Mouse (Mus musculus) limb, embryonic 12.5 days (tissue): ENCODE results near the gene Slc12a3. TPM values are rescaled to one million over a fixed set of nuclear protein-coding genes. Genes with fewer than 3 reads are reported as not detected.

Source experiments
- ATAC-seq: fragments of 200-750 bp; cut with Nextera tagmentation; 2 replicates; pipeline ENCODE4 v1.8.0; 2017; ENCODE audit warnings: low read depth, moderate TSS enrichment; ENCODE audit not compliant: insufficient number of reproducible peaks, insufficient read depth, low FRiP score, low TSS enrichment
- H3K27ac ChIP-seq: fragments of 300-500 bp; sonication (generic); 2 replicates; pipeline ENCODE4 v1.5.1; 2016; ENCODE audit warnings: mild to moderate bottlenecking, moderate library complexity
- H3K27me3 ChIP-seq: fragments of 300-500 bp; sonication (generic); 2 replicates; pipeline ENCODE4 v1.6.1; 2016; ENCODE audit warnings: mild to moderate bottlenecking, moderate library complexity
- H3K36me3 ChIP-seq: fragments of 300-500 bp; sonication (generic); 2 replicates; pipeline ENCODE4 v1.6.1; 2016; ENCODE audit warnings: mild to moderate bottlenecking, moderate library complexity
- H3K4me1 ChIP-seq: fragments of 300-500 bp; sonication (generic); replicated peaks from 2 replicates; pipeline ENCODE4 v1.6.1; 2016
- H3K4me2 ChIP-seq: fragments of 300-500 bp; sonication (generic); 2 replicates; pipeline ENCODE4 v1.6.1; 2016; ENCODE audit warnings: mild to moderate bottlenecking, moderate library complexity
- H3K4me3 ChIP-seq: fragments of 300-500 bp; sonication (generic); replicated peaks from 2 replicates; pipeline ENCODE4 v1.5.1; 2016; ENCODE audit warnings: mild to moderate bottlenecking
- H3K9ac ChIP-seq: fragments of 300-500 bp; sonication (generic); replicated peaks from 2 replicates; pipeline ENCODE4 v1.6.1; 2016; ENCODE audit warnings: mild to moderate bottlenecking, moderate library complexity
- H3K9me3 ChIP-seq: fragments of 300-500 bp; sonication (generic); 2 replicates; pipeline ENCODE4 v1.6.1; 2016; ENCODE audit warnings: mild to moderate bottlenecking, moderate library complexity
- WGBS: fragments of 180-500 bp; shearing (Covaris S2); methylation state at CpG from one replicate; pipeline ENCODE4 v1.1.7; 2016; 5-methylcytosine and 5-hydroxymethylcytosine counted together
- polyA plus RNA-seq: library from polyadenylated mRNA; unstranded; fragments of >200 nt; fragmentation: Nextera tagmentation; extraction: Ambion mirVana; gene quantifications from 2 replicates; pipeline ENCODE4 v1.2.1, GENCODE M21; 2016

The Slc12a3 gene
- not detected in 2 replicates for polyA plus RNA-seq

- ATAC-seq: no peak
- Histone ChIP-seq H3K27me3 (peaks cover 24% of the 10 kb centered on the region), H3K9me3 (no peaks in the 10 kb centered on the region), H3K36me3 (no peaks in the 10 kb centered on the region), H3K9ac (no peak within 1 kb of the TSS), H3K4me1 (no peaks in the 10 kb centered on the region), H3K4me3 (no peak within 1 kb of the TSS), H3K27ac (no peak within 1 kb of the TSS), H3K4me2 (no peak within 1 kb of the TSS)
- 79% methylated on average over 21 of the region's 21 CpGs for WGBS
These were observed at the start of gene Slc12a3 for GRCm38 (mm10) chr8:94328932-94329728. Gene Slc12a3, plus strand, starts transcription at chr8:94329201.

GRCm38 (mm10) chr8:94280001-94280613, 48.9 kb upstream of the Slc12a3 start:
- WGBS: 87% methylated on average over 5 of the region's 5 CpGs
- no peak for ATAC-seq

GRCm38 (mm10) chr8:94282453-94282985, 46.5 kb upstream of the Slc12a3 start:
- no peaks in the 10 kb centered on the region; the same call in 1 of the 2 replicates for H3K4me1 ChIP-seq

More at GRCm38 (mm10) chr8:94280001-94280613, 48.9 kb upstream of the Slc12a3 start:
- Histone ChIP-seq H3K4me3 (no peak overlapping the region), H3K27ac (no peak overlapping the region), H3K4me2 (no peak overlapping the region), H3K27me3 (no peaks in the 10 kb centered on the region), H3K36me3 (0 out of 2 replicates have a peak, but pooled peaks cover 3% of the 10 kb centered on the region), H3K9me3 (no peaks in the 10 kb centered on the region), H3K4me1 (no peaks in the 10 kb centered on the region; the same call in 1 of the 2 replicates), H3K9ac (no peak overlapping the region)

GRCm38 (mm10) chr8:94284204-94284603, 44.8 kb upstream of the Slc12a3 start:
- WGBS: 91% methylated on average over 7 of the region's 7 CpGs
- no peak overlapping the region for H3K9ac ChIP-seq
- H3K9me3 ChIP-seq: no peaks in the 10 kb centered on the region
- H3K4me1 ChIP-seq: no peaks in the 10 kb centered on the region; the same call in 1 of the 2 replicates
- ATAC-seq: no peak
- H3K4me3 ChIP-seq: no peak overlapping the region
- H3K36me3 ChIP-seq: 0 out of 2 replicates have a peak, but pooled peaks cover 3% of the 10 kb centered on the region
- no peaks in the 10 kb centered on the region for H3K27me3 ChIP-seq
- no peak overlapping the region for H3K27ac ChIP-seq
- no peak overlapping the region for H3K4me2 ChIP-seq

More at GRCm38 (mm10) chr8:94282453-94282985, 46.5 kb upstream of the Slc12a3 start:
- Histone ChIP-seq H3K4me2 (no peak overlapping the region), H3K9ac (no peak overlapping the region), H3K27ac (no peak overlapping the region), H3K4me3 (no peak overlapping the region), H3K27me3 (no peaks in the 10 kb centered on the region), H3K9me3 (no peaks in the 10 kb centered on the region), H3K36me3 (0 out of 2 replicates have a peak, but pooled peaks cover 3% of the 10 kb centered on the region)
- WGBS: 90% methylated on average over 3 of the region's 3 CpGs
- no peak for ATAC-seq

DNA sequence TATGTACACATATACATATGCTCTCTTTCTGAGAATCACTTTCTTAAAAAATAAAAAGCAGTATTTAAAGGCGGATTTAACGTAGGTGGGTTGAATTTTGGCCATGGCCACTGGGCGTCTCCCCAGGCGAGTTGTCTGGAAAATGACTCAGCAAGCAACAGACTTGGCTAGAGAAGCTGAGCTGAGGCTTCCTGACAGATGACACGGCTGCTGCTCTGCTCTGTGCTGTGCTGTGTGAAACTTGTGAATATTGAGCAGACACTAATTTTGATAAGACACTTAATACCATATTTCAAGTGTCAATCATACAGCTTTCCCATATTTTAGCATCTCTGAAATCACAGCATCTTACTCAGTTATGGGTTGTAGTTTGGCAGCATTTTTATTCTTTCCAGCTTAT, 38.4 kb upstream of the Slc12a3 start:
- H3K27me3 ChIP-seq: no peaks in the 10 kb centered on the region
- no peak overlapping the region for H3K4me3 ChIP-seq
- no peak overlapping the region for H3K27ac ChIP-seq
- no peak overlapping the region for H3K9ac ChIP-seq
- ATAC-seq: no peak
- H3K36me3 ChIP-seq: peaks cover 18% of the 10 kb centered on the region
- no peak overlapping the region for H3K4me2 ChIP-seq
- H3K9me3 ChIP-seq: no peaks in the 10 kb centered on the region
- no peaks in the 10 kb centered on the region; the same call in 1 of the 2 replicates for H3K4me1 ChIP-seq
- 89% methylated on average over 5 of the region's 5 CpGs for WGBS

DNA sequence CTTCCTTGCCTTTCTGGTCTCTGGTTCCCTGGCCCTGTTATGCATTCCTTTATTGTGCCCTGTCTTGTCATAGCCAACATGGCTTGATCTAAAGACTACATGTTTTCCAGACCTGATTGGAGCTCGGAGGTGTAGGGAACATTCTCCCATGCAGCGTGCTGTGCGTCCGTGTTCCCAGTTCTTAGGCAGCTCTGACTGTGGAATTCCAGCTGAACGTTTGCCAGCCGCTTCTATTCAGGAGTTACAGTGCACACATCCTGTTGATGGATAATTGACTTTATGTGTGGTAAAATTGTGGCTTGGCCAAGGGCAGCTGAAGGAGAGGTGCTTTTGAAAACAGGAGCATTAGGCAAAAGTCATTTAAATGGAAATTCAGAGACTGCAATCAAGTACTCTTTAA, 36.9 kb upstream of the Slc12a3 start:
- no peak for ATAC-seq

DNA sequence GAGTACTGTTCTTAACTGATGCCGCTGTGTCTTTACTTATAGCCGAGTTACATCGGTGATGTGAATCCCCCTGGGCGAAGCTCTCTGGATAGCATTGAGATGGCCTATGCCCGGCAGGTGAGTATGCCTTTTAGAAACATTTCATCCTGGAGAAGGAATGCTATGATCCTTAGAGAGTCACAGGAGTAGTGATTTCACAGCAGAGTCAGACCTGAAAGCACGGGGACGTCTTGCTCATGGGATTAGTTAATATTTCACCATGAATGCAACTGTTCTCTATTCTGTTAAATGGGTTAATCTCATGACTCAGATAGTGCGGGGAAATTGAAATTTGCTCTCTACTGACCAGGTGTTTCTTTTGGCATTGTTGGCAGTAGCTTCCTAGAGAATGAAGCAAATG, 36.4 kb upstream of the Slc12a3 start:
- WGBS: 94% methylated on average over 8 of the region's 8 CpGs

More for the DNA sequence above, 36.9 kb upstream of the Slc12a3 start:
- Histone ChIP-seq H3K4me3 (no peak overlapping the region), H3K36me3 (peaks cover 19% of the 10 kb centered on the region), H3K9me3 (no peaks in the 10 kb centered on the region), H3K4me1 (no peaks in the 10 kb centered on the region; the same call in 1 of the 2 replicates), H3K27ac (no peak overlapping the region), H3K9ac (no peak overlapping the region), H3K27me3 (no peaks in the 10 kb centered on the region), H3K4me2 (no peak overlapping the region)
- WGBS: 73% methylated on average over 6 of the region's 6 CpGs

GRCm38 (mm10) chr8:94295687-94296086, 33.3 kb upstream of the Slc12a3 start:
- WGBS: 86% methylated on average over 6 of the region's 6 CpGs
- no peak overlapping the region for H3K27ac ChIP-seq
- H3K4me1 ChIP-seq: no peaks in the 10 kb centered on the region; the same call in 1 of the 2 replicates
- ATAC-seq: no peak
- no peak overlapping the region for H3K4me3 ChIP-seq
- no peak overlapping the region for H3K9ac ChIP-seq
- H3K4me2 ChIP-seq: no peak overlapping the region
- H3K9me3 ChIP-seq: no peaks in the 10 kb centered on the region
- H3K27me3 ChIP-seq: no peaks in the 10 kb centered on the region
- H3K36me3 ChIP-seq: peaks cover 24% of the 10 kb centered on the region

More for the DNA sequence above, 36.4 kb upstream of the Slc12a3 start:
- Histone ChIP-seq H3K4me2 (no peak overlapping the region), H3K9me3 (no peaks in the 10 kb centered on the region), H3K4me1 (no peaks in the 10 kb centered on the region; the same call in 1 of the 2 replicates), H3K36me3 (peaks cover 19% of the 10 kb centered on the region), H3K27ac (no peak overlapping the region), H3K4me3 (no peak overlapping the region), H3K9ac (no peak overlapping the region), H3K27me3 (no peaks in the 10 kb centered on the region)
- no peak for ATAC-seq

GRCm38 (mm10) chr8:94296312-94296991, 32.5 kb upstream of the Slc12a3 start:
- Histone ChIP-seq H3K9me3 (no peaks in the 10 kb centered on the region), H3K9ac (no peak overlapping the region), H3K36me3 (peaks cover 31% of the 10 kb centered on the region), H3K4me2 (no peak overlapping the region), H3K4me1 (no peaks in the 10 kb centered on the region; the same call in 1 of the 2 replicates), H3K27me3 (no peaks in the 10 kb centered on the region), H3K27ac (no peak overlapping the region), H3K4me3 (no peak overlapping the region)
- no peak for ATAC-seq
- 77% methylated on average over 9 of the region's 9 CpGs for WGBS

DNA sequence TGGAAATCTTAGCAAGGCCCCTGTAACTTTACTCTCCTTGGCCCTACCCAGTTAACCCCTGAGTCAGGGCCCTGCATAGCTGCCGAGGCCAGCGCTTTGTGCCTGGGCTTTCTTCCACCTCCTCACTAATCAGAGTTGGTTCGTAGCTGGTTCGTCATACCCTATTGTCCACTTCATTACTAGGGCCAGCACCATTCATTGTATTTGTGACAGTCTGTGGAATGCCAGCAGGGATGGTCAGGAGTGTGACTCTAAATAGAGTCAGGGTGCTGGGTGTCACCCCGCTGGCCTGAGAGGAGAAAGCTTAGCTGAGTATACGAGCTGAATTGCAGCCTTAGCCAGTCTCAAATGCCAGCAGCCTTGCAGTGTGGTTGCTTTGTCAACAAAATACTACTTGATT, 31.9 kb upstream of the Slc12a3 start:
- H3K9me3 ChIP-seq: no peaks in the 10 kb centered on the region
- 83% methylated on average over 6 of the region's 6 CpGs for WGBS
- H3K27me3 ChIP-seq: no peaks in the 10 kb centered on the region
- H3K4me3 ChIP-seq: no peak overlapping the region
- H3K4me1 ChIP-seq: no peaks in the 10 kb centered on the region; the same call in 1 of the 2 replicates
- no peak overlapping the region for H3K9ac ChIP-seq
- H3K27ac ChIP-seq: no peak overlapping the region
- H3K4me2 ChIP-seq: no peak overlapping the region
- no peak for ATAC-seq
- H3K36me3 ChIP-seq: peaks cover 38% of the 10 kb centered on the region

GRCm38 (mm10) chr8:94300809-94301208, 28.2 kb upstream of the Slc12a3 start:
- Histone ChIP-seq H3K4me2 (no peak overlapping the region), H3K27ac (no peak overlapping the region), H3K36me3 (peaks cover 55% of the 10 kb centered on the region), H3K4me3 (no peak overlapping the region), H3K9me3 (no peaks in the 10 kb centered on the region), H3K4me1 (no peaks in the 10 kb centered on the region), H3K9ac (no peak overlapping the region), H3K27me3 (no peaks in the 10 kb centered on the region)
- no peak for ATAC-seq
- WGBS: 85% methylated on average over 4 of the region's 4 CpGs
